Mouse (Mus musculus): ENCODE results near the gene Cdc42bpb.

DNA sequence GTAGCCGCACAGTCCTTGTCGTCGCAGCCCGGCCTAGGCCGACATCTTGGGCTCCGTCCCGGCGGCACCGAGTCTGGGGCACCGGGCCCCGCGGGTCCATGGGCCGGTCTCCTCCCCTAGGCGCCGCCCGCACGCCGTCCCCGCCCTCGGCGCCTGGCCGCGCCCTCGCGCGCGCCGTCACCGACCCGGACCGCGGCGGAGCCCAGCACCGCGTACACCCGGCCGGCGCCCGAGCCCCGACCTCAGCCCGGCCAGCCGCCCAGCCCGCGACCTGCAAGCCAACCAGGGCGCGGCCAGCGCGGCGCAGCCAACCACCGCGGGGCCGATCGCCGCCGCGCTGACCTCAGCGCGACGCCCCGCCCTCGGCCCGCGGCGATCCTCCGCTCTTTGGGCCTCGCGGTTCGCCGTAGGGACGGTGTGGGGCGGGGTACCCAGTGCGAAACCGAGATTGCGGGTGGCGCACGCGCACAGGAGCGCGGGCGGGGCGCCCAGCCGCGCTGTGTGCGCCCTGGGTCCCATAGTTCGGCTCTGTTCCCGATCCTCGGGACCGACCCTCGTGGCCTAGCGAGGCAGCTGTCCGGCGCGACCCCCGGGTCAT is at the start of gene Cdc42bpb:
- no peak for TF ChIP-seq CTCF (IDR thresholded peaks at IDR 0.05; ENCODE audit: insufficient read depth, low read length)
- TF ChIP-seq POLR2A (IDR thresholded peaks at IDR 0.05; ENCODE audit: borderline replicate concordance, extremely low read depth, low read depth, low read length): peak; percentile 98
